Mouse (Mus musculus) forebrain, postnatal 0 days (tissue): Measurements from ENCODE around the gene Kcnma1. TPM values are rescaled to one million over a fixed set of nuclear protein-coding genes. Genes with fewer than 3 reads are reported as not detected.

Source experiments
- ATAC-seq: fragments of 200-750 bp; cut with Nextera tagmentation; 2 replicates; pipeline ENCODE4 v1.8.0; 2017; ENCODE audit warnings: mild to moderate bottlenecking, moderate library complexity
- DNase-seq: peaks from one replicate; pipeline ENCODE4 v3.0.0-alpha.2; 2015
- H3K27ac ChIP-seq: fragments of 300-500 bp; sonication (generic); 2 replicates; pipeline ENCODE4 v1.5.1; 2014; ENCODE audit warnings: low read depth, mild to moderate bottlenecking, antibody characterized with exemption, low read length, moderate library complexity, mixed read lengths
- H3K27me3 ChIP-seq: fragments of 300-500 bp; sonication (generic); 2 replicates; pipeline ENCODE4 v1.6.1; 2014; ENCODE audit warnings: mild to moderate bottlenecking, low read length, mixed read lengths; ENCODE audit not compliant: insufficient read depth
- H3K36me3 ChIP-seq: fragments of 300-500 bp; sonication (generic); 2 replicates; pipeline ENCODE4 v1.6.1; 2014; ENCODE audit warnings: mild to moderate bottlenecking, moderate library complexity; ENCODE audit not compliant: insufficient read depth
- H3K4me1 ChIP-seq: fragments of 300-500 bp; sonication (generic); 2 replicates; pipeline ENCODE4 v1.6.1; 2014; ENCODE audit warnings: antibody characterized with exemption; ENCODE audit not compliant: insufficient read depth
- H3K4me2 ChIP-seq: fragments of 300-500 bp; sonication (generic); 2 replicates; pipeline ENCODE4 v1.6.1; 2014; ENCODE audit warnings: low read depth, mild to moderate bottlenecking, moderate library complexity
- H3K4me3 ChIP-seq: fragments of 300-500 bp; sonication (generic); 2 replicates; pipeline ENCODE4 v1.5.1; 2014; ENCODE audit warnings: low read depth, low read length, mixed read lengths
- H3K9ac ChIP-seq: fragments of 300-500 bp; sonication (generic); 2 replicates; pipeline ENCODE4 v1.6.1; 2014; ENCODE audit warnings: mild to moderate bottlenecking
- H3K9me3 ChIP-seq: fragments of 300-500 bp; sonication (generic); 2 replicates; pipeline ENCODE4 v1.6.1; 2016; ENCODE audit warnings: low read length
- CTCF ChIP-seq: sonication (generic); IDR thresholded peaks from 2 replicates; pipeline ENCODE4 v1.5.1; 2016; ENCODE audit warnings: antibody characterized with exemption, control low read depth, low read depth
- WGBS: fragments of 180-500 bp; shearing (Covaris S2); extraction: QIAGEN DNeasy Blood & Tissue Kit; methylation state at CpG from one replicate; pipeline ENCODE4 v1.1.7; 2014; 5-methylcytosine and 5-hydroxymethylcytosine counted together
- polyA plus RNA-seq: library from polyadenylated mRNA; unstranded; fragments of >200 nt; fragmentation: Nextera tagmentation; extraction: Ambion mirVana; gene quantifications from 2 replicates; pipeline ENCODE4 v1.2.1, GENCODE M21; 2015
- total RNA-seq: library from RNA; depleted of rRNA; stranded (reverse); fragments of >200 nt; gene quantifications from 2 replicates; pipeline ENCODE4 v1.2.3, GENCODE M21; 2014

Kcnma1 gene
- total and polyA plus RNA-seq, 2 experiments from 2014 or later: 18.7 to 35.8 TPM

GRCm38 (mm10) chr14:23378351-23379087 is 635.8 kb downstream of the Kcnma1 start:
- no peak overlapping the region for H3K27ac ChIP-seq
- 18% methylated on average over 6 of the region's 6 CpGs for WGBS
- H3K4me2 ChIP-seq: no peak overlapping the region
- H3K4me3 ChIP-seq: no peak overlapping the region
- DNase-seq (no peak), ATAC-seq (peak; percentile 38; the same call in 1 of the 2 replicates)
- H3K9me3 ChIP-seq: no peaks in the 10 kb centered on the region
- H3K9ac ChIP-seq: no peak overlapping the region
- no peaks in the 10 kb centered on the region; the same call in 1 of the 2 replicates for H3K4me1 ChIP-seq
- no peak for TF ChIP-seq CTCF
- no peaks in the 10 kb centered on the region for H3K27me3 ChIP-seq
- H3K36me3 ChIP-seq: no peaks in the 10 kb centered on the region

DNA sequence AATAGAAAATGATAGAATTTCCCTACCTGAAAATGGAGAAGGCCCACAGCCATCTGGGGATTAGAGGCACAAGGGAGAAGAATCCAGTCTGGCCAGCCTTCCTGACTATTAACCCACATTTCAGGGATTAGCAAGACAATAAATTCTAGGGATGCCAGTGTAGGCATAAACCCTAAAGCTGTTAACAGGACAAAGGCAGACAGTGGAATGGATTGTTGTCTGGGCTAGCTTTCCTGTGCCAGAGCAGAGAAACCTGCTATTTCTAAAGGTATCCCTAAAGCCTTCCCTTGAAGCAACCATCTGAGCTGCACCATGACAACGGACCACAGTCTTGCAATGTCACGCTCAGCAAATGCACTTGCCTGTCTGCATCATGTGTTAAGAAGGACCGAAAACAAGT is 642.3 kb downstream of the Kcnma1 start:
- ATAC-seq (no peak), DNase-seq (no peak)
- Histone ChIP-seq H3K4me3 (no peak overlapping the region), H3K9me3 (no peaks in the 10 kb centered on the region), H3K9ac (no peak overlapping the region), H3K27me3 (no peaks in the 10 kb centered on the region), H3K27ac (no peak overlapping the region), H3K4me1 (no peaks in the 10 kb centered on the region), H3K4me2 (no peak overlapping the region), H3K36me3 (no peaks in the 10 kb centered on the region)
- no peak for TF ChIP-seq CTCF
- 47% methylated on average over 3 of the region's 3 CpGs for WGBS

- Histone ChIP-seq H3K4me1 (no peaks in the 10 kb centered on the region), H3K4me2 (no peak overlapping the region), H3K9me3 (no peaks in the 10 kb centered on the region), H3K36me3 (no peaks in the 10 kb centered on the region), H3K27ac (no peak overlapping the region), H3K4me3 (no peak overlapping the region), H3K9ac (no peak overlapping the region), H3K27me3 (no peaks in the 10 kb centered on the region)
- 47% methylated on average over 11 of the region's 11 CpGs for WGBS
- DNase-seq: no peak
- no peak for TF ChIP-seq CTCF
- ATAC-seq: no peak
These were observed 653.7 kb downstream of the Kcnma1 start for GRCm38 (mm10) chr14:23360491-23360995.

DNA sequence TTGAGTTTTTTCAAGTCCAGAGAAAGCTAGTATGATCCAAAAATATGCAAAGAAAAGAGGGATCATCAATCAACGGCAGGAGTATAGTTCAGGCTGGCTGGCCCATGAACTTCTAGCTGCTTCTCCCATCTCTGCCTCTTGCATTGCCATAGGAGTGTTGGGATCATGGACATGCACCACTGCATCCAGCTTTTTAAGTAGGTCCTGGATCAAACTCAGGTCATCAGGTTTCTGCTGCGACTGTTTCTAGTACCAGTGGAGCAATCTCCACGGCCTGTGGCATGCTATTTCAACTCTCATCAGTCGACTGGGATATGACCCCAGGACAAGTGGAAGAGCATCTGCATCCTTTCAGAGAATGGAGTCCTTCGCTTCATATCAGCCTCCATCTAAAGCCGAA is 655.5 kb downstream of the Kcnma1 start:
- Histone ChIP-seq H3K27me3 (no peaks in the 10 kb centered on the region), H3K27ac (no peak overlapping the region), H3K4me1 (no peaks in the 10 kb centered on the region), H3K4me2 (no peak overlapping the region), H3K9ac (no peak overlapping the region), H3K4me3 (no peak overlapping the region), H3K9me3 (no peaks in the 10 kb centered on the region), H3K36me3 (no peaks in the 10 kb centered on the region)
- DNase-seq: no peak
- WGBS: 95% methylated on average over 6 of the region's 6 CpGs
- ATAC-seq: no peak
- TF ChIP-seq CTCF: no peak

GRCm38 (mm10) chr14:23357529-23358278 is 656.6 kb downstream of the Kcnma1 start:
- Histone ChIP-seq H3K27ac (no peak overlapping the region), H3K9ac (no peak overlapping the region), H3K36me3 (no peaks in the 10 kb centered on the region), H3K4me3 (no peak overlapping the region), H3K27me3 (no peaks in the 10 kb centered on the region), H3K4me2 (no peak overlapping the region), H3K4me1 (no peaks in the 10 kb centered on the region), H3K9me3 (no peaks in the 10 kb centered on the region)
- no peak for ATAC-seq
- TF ChIP-seq CTCF: no peak
- no peak for DNase-seq
- 84% methylated on average over 8 of the region's 8 CpGs for WGBS

GRCm38 (mm10) chr14:23326786-23327185 is 687.5 kb downstream of the Kcnma1 start:
- no peak for DNase-seq
- Histone ChIP-seq H3K27ac (no peak overlapping the region), H3K9me3 (no peaks in the 10 kb centered on the region), H3K9ac (no peak overlapping the region), H3K4me1 (no peaks in the 10 kb centered on the region), H3K27me3 (no peaks in the 10 kb centered on the region), H3K4me2 (no peak overlapping the region), H3K4me3 (no peak overlapping the region), H3K36me3 (no peaks in the 10 kb centered on the region)
- 66% methylated on average over 3 of the region's 3 CpGs for WGBS
- no peak for ATAC-seq
- TF ChIP-seq CTCF: no peak

- H3K4me2 ChIP-seq: no peak overlapping the region
- ATAC-seq (no peak), DNase-seq (no peak)
- no peaks in the 10 kb centered on the region for H3K27me3 ChIP-seq
- no peak overlapping the region for H3K4me3 ChIP-seq
- 89% methylated on average over 5 of the region's 5 CpGs for WGBS
- no peak overlapping the region for H3K9ac ChIP-seq
- H3K36me3 ChIP-seq: no peaks in the 10 kb centered on the region
- H3K9me3 ChIP-seq: no peaks in the 10 kb centered on the region
- no peaks in the 10 kb centered on the region for H3K4me1 ChIP-seq
- H3K27ac ChIP-seq: no peak overlapping the region
- TF ChIP-seq CTCF: no peak
These were observed 709.0 kb downstream of the Kcnma1 start for GRCm38 (mm10) chr14:23305288-23305687.
